Mouse (Mus musculus) forebrain, embryonic 12.5 days (tissue): ENCODE data around the gene Fgfr2. TPM values are rescaled to one million over a fixed set of nuclear protein-coding genes. Genes with fewer than 3 reads are reported as not detected.

Experiments
- ATAC-seq: fragments of 200-750 bp; cut with Nextera tagmentation; 2 replicates; pipeline ENCODE4 v1.8.0; 2017; ENCODE audit warnings: moderate TSS enrichment; ENCODE audit not compliant: low FRiP score
- H3K27ac ChIP-seq: fragments of 300-500 bp; sonication (generic); 2 replicates; pipeline ENCODE4 v1.5.1; 2016; ENCODE audit warnings: mild to moderate bottlenecking
- H3K27me3 ChIP-seq: fragments of 300-500 bp; sonication (generic); 2 replicates; pipeline ENCODE4 v1.6.1; 2016; ENCODE audit warnings: mild to moderate bottlenecking
- H3K36me3 ChIP-seq: fragments of 300-500 bp; sonication (generic); replicated peaks from 2 replicates; pipeline ENCODE4 v1.6.1; 2016; ENCODE audit warnings: mild to moderate bottlenecking
- H3K4me1 ChIP-seq: fragments of 300-500 bp; sonication (generic); 2 replicates; pipeline ENCODE4 v1.6.1; 2016
- H3K4me2 ChIP-seq: fragments of 300-500 bp; sonication (generic); 2 replicates; pipeline ENCODE4 v1.6.1; 2016; ENCODE audit warnings: mild to moderate bottlenecking, moderate library complexity
- H3K4me3 ChIP-seq: fragments of 300-500 bp; sonication (generic); replicated peaks from 2 replicates; pipeline ENCODE4 v1.5.1; 2016; ENCODE audit warnings: mild to moderate bottlenecking
- H3K9ac ChIP-seq: fragments of 300-500 bp; sonication (generic); 2 replicates; pipeline ENCODE4 v1.6.1; 2016; ENCODE audit warnings: mild to moderate bottlenecking
- H3K9me3 ChIP-seq: fragments of 300-500 bp; sonication (generic); 2 replicates; pipeline ENCODE4 v1.6.1; 2016
- WGBS: fragments of 180-500 bp; shearing (Covaris S2); methylation state at CpG from one replicate; pipeline ENCODE4 v1.1.7; 2016; 5-methylcytosine and 5-hydroxymethylcytosine counted together
- polyA plus RNA-seq: library from polyadenylated mRNA; unstranded; fragments of >200 nt; fragmentation: Nextera tagmentation; extraction: Ambion mirVana; gene quantifications from 2 replicates; pipeline ENCODE4 v1.2.1, GENCODE M21; 2016

Gene Fgfr2
- polyA plus RNA-seq, 1 experiment from 2014 or later = 89.6 TPM

- H3K27ac ChIP-seq = peak within 1 kb of the TSS; percentile 88
- peak; percentile 54 for ATAC-seq
- peak within 1 kb of the TSS; percentile 80 for H3K9ac ChIP-seq
- peaks cover 7% of the 10 kb centered on the region; the same call in 1 of the 2 replicates for H3K27me3 ChIP-seq
- under 1% methylated on average over 34 of the region's 34 CpGs for WGBS
- no peaks in the 10 kb centered on the region for H3K36me3 ChIP-seq
- H3K4me2 ChIP-seq = peak within 1 kb of the TSS; percentile 97
- no peaks in the 10 kb centered on the region for H3K9me3 ChIP-seq
- peaks cover 40% of the 10 kb centered on the region for H3K4me1 ChIP-seq
- H3K4me3 ChIP-seq = peak within 1 kb of the TSS; percentile 79
These were observed 806.1 kb downstream of the Fgfr2 start, which contains the start of gene Chst15 for GRCm38 (mm10) chr7:132317036-132317541. Chst15 (minus strand) TSS chr7:132317228.

GRCm38 (mm10) chr7:132316101-132317035, 806.8 kb downstream of the Fgfr2 start:
- Histone ChIP-seq H3K27ac (peak overlapping the region; percentile 88), H3K4me1 (peaks cover 40% of the 10 kb centered on the region), H3K4me2 (peak overlapping the region; percentile 97), H3K36me3 (no peaks in the 10 kb centered on the region), H3K27me3 (peaks cover 5% of the 10 kb centered on the region; the same call in 1 of the 2 replicates), H3K4me3 (peak overlapping the region; percentile 79), H3K9me3 (no peaks in the 10 kb centered on the region), H3K9ac (peak overlapping the region; percentile 80)
- WGBS = under 1% methylated on average over 70 of the region's 79 CpGs
- peak; percentile 76 for ATAC-seq

GRCm38 (mm10) chr7:132315149-132316091, 807.7 kb downstream of the Fgfr2 start:
- no peaks in the 10 kb centered on the region for H3K9me3 ChIP-seq
- 1% methylated on average over 49 of the region's 51 CpGs for WGBS
- ATAC-seq = peak; percentile 79
- peak overlapping the region; percentile 79 for H3K4me3 ChIP-seq
- peaks cover 40% of the 10 kb centered on the region for H3K4me1 ChIP-seq
- peak overlapping the region; percentile 97 for H3K4me2 ChIP-seq
- H3K36me3 ChIP-seq = no peaks in the 10 kb centered on the region
- peak overlapping the region; percentile 80 for H3K9ac ChIP-seq
- H3K27me3 ChIP-seq = peaks cover 5% of the 10 kb centered on the region; the same call in 1 of the 2 replicates
- peak overlapping the region; percentile 88 for H3K27ac ChIP-seq

- no peak overlapping the region for H3K4me2 ChIP-seq
- no peak overlapping the region for H3K4me3 ChIP-seq
- no peak overlapping the region for H3K27ac ChIP-seq
- H3K27me3 ChIP-seq = no peaks in the 10 kb centered on the region; the same call in 1 of the 2 replicates
- peaks cover 35% of the 10 kb centered on the region for H3K4me1 ChIP-seq
- no peak overlapping the region for H3K9ac ChIP-seq
- H3K9me3 ChIP-seq = no peaks in the 10 kb centered on the region
- no peak for ATAC-seq
- WGBS = 83% methylated on average over 8 of the region's 8 CpGs
- H3K36me3 ChIP-seq = no peaks in the 10 kb centered on the region
These were observed 810.8 kb downstream of the Fgfr2 start for GRCm38 (mm10) chr7:132312396-132312795.

GRCm38 (mm10) chr7:132308537-132309191, 814.5 kb downstream of the Fgfr2 start:
- ATAC-seq = no peak

GRCm38 (mm10) chr7:132307722-132308271, 815.4 kb downstream of the Fgfr2 start:
- no peak for ATAC-seq
- Histone ChIP-seq H3K4me3 (no peak overlapping the region), H3K4me2 (no peak overlapping the region), H3K9ac (no peak overlapping the region), H3K27me3 (no peaks in the 10 kb centered on the region), H3K36me3 (no peaks in the 10 kb centered on the region), H3K27ac (no peak overlapping the region), H3K4me1 (peaks cover 17% of the 10 kb centered on the region), H3K9me3 (no peaks in the 10 kb centered on the region)
- 85% methylated on average over 6 of the region's 6 CpGs for WGBS

More at GRCm38 (mm10) chr7:132308537-132309191, 814.5 kb downstream of the Fgfr2 start:
- Histone ChIP-seq H3K36me3 (no peaks in the 10 kb centered on the region), H3K9me3 (no peaks in the 10 kb centered on the region), H3K27me3 (no peaks in the 10 kb centered on the region), H3K27ac (no peak overlapping the region), H3K4me3 (no peak overlapping the region), H3K4me2 (no peak overlapping the region), H3K4me1 (peaks cover 24% of the 10 kb centered on the region), H3K9ac (no peak overlapping the region)
- 85% methylated on average over 5 of the region's 5 CpGs for WGBS

GRCm38 (mm10) chr7:132306671-132307412, 816.3 kb downstream of the Fgfr2 start:
- no peaks in the 10 kb centered on the region for H3K27me3 ChIP-seq
- no peak overlapping the region for H3K4me3 ChIP-seq
- H3K9ac ChIP-seq = no peak overlapping the region
- H3K27ac ChIP-seq = no peak overlapping the region
- WGBS = 93% methylated on average over 8 of the region's 8 CpGs
- H3K9me3 ChIP-seq = no peaks in the 10 kb centered on the region
- no peak overlapping the region for H3K4me2 ChIP-seq
- no peak for ATAC-seq
- H3K4me1 ChIP-seq = peaks cover 11% of the 10 kb centered on the region
- H3K36me3 ChIP-seq = no peaks in the 10 kb centered on the region

- Histone ChIP-seq H3K9me3 (no peaks in the 10 kb centered on the region), H3K36me3 (no peaks in the 10 kb centered on the region), H3K9ac (no peak overlapping the region), H3K4me1 (peaks cover 11% of the 10 kb centered on the region), H3K27me3 (no peaks in the 10 kb centered on the region), H3K27ac (no peak overlapping the region), H3K4me3 (no peak overlapping the region), H3K4me2 (no peak overlapping the region)
- no peak for ATAC-seq
- 93% methylated on average over 5 of the region's 5 CpGs for WGBS
These were observed 817.4 kb downstream of the Fgfr2 start for GRCm38 (mm10) chr7:132305492-132306375.

GRCm38 (mm10) chr7:132304424-132305085, 818.6 kb downstream of the Fgfr2 start:
- no peak overlapping the region for H3K9ac ChIP-seq
- H3K4me1 ChIP-seq = peaks cover 11% of the 10 kb centered on the region
- no peaks in the 10 kb centered on the region for H3K9me3 ChIP-seq
- no peak for ATAC-seq
- no peak overlapping the region for H3K4me2 ChIP-seq
- no peaks in the 10 kb centered on the region for H3K36me3 ChIP-seq
- WGBS = 79% methylated on average over 8 of the region's 8 CpGs
- H3K4me3 ChIP-seq = no peak overlapping the region
- no peaks in the 10 kb centered on the region for H3K27me3 ChIP-seq
- no peak overlapping the region for H3K27ac ChIP-seq

- no peak overlapping the region for H3K9ac ChIP-seq
- H3K4me2 ChIP-seq = no peak overlapping the region
- ATAC-seq = no peak
- peaks cover 11% of the 10 kb centered on the region for H3K4me1 ChIP-seq
- no peaks in the 10 kb centered on the region for H3K36me3 ChIP-seq
- H3K9me3 ChIP-seq = no peaks in the 10 kb centered on the region
- H3K27me3 ChIP-seq = no peaks in the 10 kb centered on the region
- 85% methylated on average over 7 of the region's 7 CpGs for WGBS
- H3K4me3 ChIP-seq = no peak overlapping the region
- H3K27ac ChIP-seq = no peak overlapping the region
These were observed 819.2 kb downstream of the Fgfr2 start for GRCm38 (mm10) chr7:132303988-132304387.
